Mouse (Mus musculus): Measurements from ENCODE around the gene Ficd. TPM values are rescaled to one million over a fixed set of nuclear protein-coding genes. Genes with fewer than 3 reads are reported as not detected.
"Not testable (repeated sequence)": the region's sequence is repeated elsewhere in the genome, so short reads cannot be mapped to it uniquely, and the experiment has no call there.

Gene Ficd
- polyA plus RNA-seq, 1 experiment from 2014 or later, result 7.0 TPM

- Histone ChIP-seq H3K4me1 (ENCODE audit: insufficient read depth, low read length) (peaks cover 24% of the 10 kb centered on the region), H3K36me3 (ENCODE audit: insufficient read depth, low read length) (peaks cover 29% of the 10 kb centered on the region), H3K27ac (ENCODE audit: low read length) (peak overlapping the region; percentile 97), H3K4me3 (ENCODE audit: low read length) (peak overlapping the region; percentile 99), H3K9me3 (ENCODE audit: low read length) (no peaks in the 10 kb centered on the region), H3K9ac (replicated peaks; ENCODE audit: low read length) (peak overlapping the region; percentile 96), H3K4me2 (replicated peaks; ENCODE audit: low read depth, low read length) (peak overlapping the region; percentile 86), H3K27me3 (ENCODE audit: insufficient read depth, low read length) (no peaks in the 10 kb centered on the region)
- peak; percentile 80 for ATAC-seq (ENCODE audit: low FRiP score, low TSS enrichment)
- under 1% methylated on average over 71 of the region's 97 CpGs for WGBS
These were observed 35.9 kb downstream of the Ficd start for GRCm38 (mm10) chr5:113771213-113772162.

GRCm38 (mm10) chr5:113772450-113772895, 36.9 kb downstream of the Ficd start, which contains the start of the genes Sart3 and Iscu:
TSS of gene Sart3 (minus strand) at chr5:113772510.
TSS of gene Iscu (plus strand) at chr5:113772748.
- Histone ChIP-seq H3K4me3 (ENCODE audit: low read length) (peak within 1 kb of the TSS; percentile 99), H3K27ac (ENCODE audit: low read length) (peak within 1 kb of the TSS; percentile 97), H3K36me3 (ENCODE audit: insufficient read depth, low read length) (peaks cover 32% of the 10 kb centered on the region), H3K9ac (replicated peaks; ENCODE audit: low read length) (peak within 1 kb of the TSS; percentile 96), H3K4me1 (ENCODE audit: insufficient read depth, low read length) (peaks cover 24% of the 10 kb centered on the region), H3K27me3 (ENCODE audit: insufficient read depth, low read length) (no peaks in the 10 kb centered on the region), H3K9me3 (ENCODE audit: low read length) (no peaks in the 10 kb centered on the region), H3K4me2 (replicated peaks; ENCODE audit: low read depth, low read length) (peak within 1 kb of the TSS; percentile 86)
- peak; percentile 89 for ATAC-seq (ENCODE audit: low FRiP score, low TSS enrichment)
- under 1% methylated on average over 45 of the region's 49 CpGs for WGBS

- Histone ChIP-seq H3K27me3 (ENCODE audit: insufficient read depth, low read length) (no peaks in the 10 kb centered on the region), H3K27ac (ENCODE audit: low read length) (no peak overlapping the region; the same call in 1 of the 2 replicates)
- WGBS, result under 1% methylated on average over 37 of the region's 38 CpGs
These were observed 37.4 kb downstream of the Ficd start for GRCm38 (mm10) chr5:113772905-113773519.

GRCm38 (mm10) chr5:113773664-113774063, 38.1 kb downstream of the Ficd start:
- H3K4me1 ChIP-seq (ENCODE audit: insufficient read depth, low read length), result peaks cover 24% of the 10 kb centered on the region
- H3K36me3 ChIP-seq (ENCODE audit: insufficient read depth, low read length), result peaks cover 27% of the 10 kb centered on the region
- peak overlapping the region; percentile 86 for H3K4me2 ChIP-seq (replicated peaks; ENCODE audit: low read depth, low read length)
- no peaks in the 10 kb centered on the region for H3K27me3 ChIP-seq (ENCODE audit: insufficient read depth, low read length)
- no peak overlapping the region for H3K27ac ChIP-seq (ENCODE audit: low read length)
- H3K9ac ChIP-seq (replicated peaks; ENCODE audit: low read length), result peak overlapping the region; percentile 72; the same call in 1 of the 2 replicates
- no peak for ATAC-seq (ENCODE audit: low FRiP score, low TSS enrichment)
- H3K4me3 ChIP-seq (ENCODE audit: low read length), result peak overlapping the region; percentile 99
- H3K9me3 ChIP-seq (ENCODE audit: low read length), result no peaks in the 10 kb centered on the region
- WGBS, result 2% methylated on average over 7 of the region's 7 CpGs

More at GRCm38 (mm10) chr5:113772905-113773519, 37.4 kb downstream of the Ficd start:
- H3K4me2 ChIP-seq (replicated peaks; ENCODE audit: low read depth, low read length), result peak overlapping the region; percentile 86
- ATAC-seq (ENCODE audit: low FRiP score, low TSS enrichment), result peak; percentile 40
- peak overlapping the region; percentile 72 for H3K9ac ChIP-seq (replicated peaks; ENCODE audit: low read length)
- peaks cover 27% of the 10 kb centered on the region for H3K36me3 ChIP-seq (ENCODE audit: insufficient read depth, low read length)
- H3K4me1 ChIP-seq (ENCODE audit: insufficient read depth, low read length), result peaks cover 24% of the 10 kb centered on the region
- H3K4me3 ChIP-seq (ENCODE audit: low read length), result peak overlapping the region; percentile 99
- no peaks in the 10 kb centered on the region for H3K9me3 ChIP-seq (ENCODE audit: low read length)

GRCm38 (mm10) chr5:113775585-113775984, 40.0 kb downstream of the Ficd start:
- 93% methylated on average over 10 of the region's 10 CpGs for WGBS
- no peak overlapping the region for H3K4me2 ChIP-seq (replicated peaks; ENCODE audit: low read depth, low read length)

GRCm38 (mm10) chr5:113776128-113776895, 40.7 kb downstream of the Ficd start:
- peaks cover 27% of the 10 kb centered on the region for H3K36me3 ChIP-seq (ENCODE audit: insufficient read depth, low read length)
- 90% methylated on average over 15 of the region's 15 CpGs for WGBS
- H3K9ac ChIP-seq (replicated peaks; ENCODE audit: low read length), result no peak overlapping the region
- ATAC-seq (ENCODE audit: low FRiP score, low TSS enrichment), result no peak
- H3K27ac ChIP-seq (ENCODE audit: low read length), result no peak overlapping the region
- H3K9me3 ChIP-seq (ENCODE audit: low read length), result no peaks in the 10 kb centered on the region
- H3K4me3 ChIP-seq (ENCODE audit: low read length), result no peak overlapping the region
- no peak overlapping the region for H3K4me2 ChIP-seq (replicated peaks; ENCODE audit: low read depth, low read length)
- H3K4me1 ChIP-seq (ENCODE audit: insufficient read depth, low read length), result peaks cover 10% of the 10 kb centered on the region; the same call in 1 of the 2 replicates
- H3K27me3 ChIP-seq (ENCODE audit: insufficient read depth, low read length), result no peaks in the 10 kb centered on the region

More at GRCm38 (mm10) chr5:113775585-113775984, 40.0 kb downstream of the Ficd start:
- H3K4me3 ChIP-seq (ENCODE audit: low read length), result no peak overlapping the region
- no peak overlapping the region for H3K9ac ChIP-seq (replicated peaks; ENCODE audit: low read length)
- ATAC-seq (ENCODE audit: low FRiP score, low TSS enrichment), result no peak
- peaks cover 11% of the 10 kb centered on the region for H3K4me1 ChIP-seq (ENCODE audit: insufficient read depth, low read length)
- H3K27ac ChIP-seq (ENCODE audit: low read length), result no peak overlapping the region
- H3K36me3 ChIP-seq (ENCODE audit: insufficient read depth, low read length), result peaks cover 27% of the 10 kb centered on the region
- H3K27me3 ChIP-seq (ENCODE audit: insufficient read depth, low read length), result no peaks in the 10 kb centered on the region
- no peaks in the 10 kb centered on the region for H3K9me3 ChIP-seq (ENCODE audit: low read length)

- Histone ChIP-seq H3K27me3 (ENCODE audit: insufficient read depth, low read length) (no peaks in the 10 kb centered on the region), H3K4me2 (replicated peaks; ENCODE audit: low read depth, low read length) (no peak overlapping the region), H3K9me3 (ENCODE audit: low read length) (no peaks in the 10 kb centered on the region), H3K9ac (replicated peaks; ENCODE audit: low read length) (no peak overlapping the region), H3K4me1 (ENCODE audit: insufficient read depth, low read length) (peaks cover 10% of the 10 kb centered on the region; the same call in 1 of the 2 replicates), H3K36me3 (ENCODE audit: insufficient read depth, low read length) (peaks cover 27% of the 10 kb centered on the region), H3K4me3 (ENCODE audit: low read length) (no peak overlapping the region), H3K27ac (ENCODE audit: low read length) (no peak overlapping the region)
- WGBS, result 89% methylated on average over 8 of the region's 8 CpGs
- no peak for ATAC-seq (ENCODE audit: low FRiP score, low TSS enrichment)
These were observed 41.3 kb downstream of the Ficd start for GRCm38 (mm10) chr5:113776896-113777226.

- not testable (repeated sequence) for H3K4me2 ChIP-seq (replicated peaks; ENCODE audit: low read depth, low read length); H3K4me3 ChIP-seq (ENCODE audit: low read length); H3K27me3 ChIP-seq (ENCODE audit: insufficient read depth, low read length); ATAC-seq (ENCODE audit: low FRiP score, low TSS enrichment); H3K9ac ChIP-seq (replicated peaks; ENCODE audit: low read length); H3K27ac ChIP-seq (ENCODE audit: low read length); H3K9me3 ChIP-seq (ENCODE audit: low read length)
- H3K36me3 ChIP-seq (ENCODE audit: insufficient read depth, low read length), result peaks cover 27% of the 10 kb centered on the region
- WGBS, result 86% methylated on average over 7 of the region's 8 CpGs
- H3K4me1 ChIP-seq (ENCODE audit: insufficient read depth, low read length), result peaks cover 13% of the 10 kb centered on the region; the same call in 1 of the 2 replicates
These were observed 42.1 kb downstream of the Ficd start for GRCm38 (mm10) chr5:113777728-113778127.

- H3K27ac ChIP-seq (ENCODE audit: low read length), result no peak overlapping the region
- peaks cover 10% of the 10 kb centered on the region; the same call in 1 of the 2 replicates for H3K4me1 ChIP-seq (ENCODE audit: insufficient read depth, low read length)
- no peak overlapping the region for H3K9ac ChIP-seq (replicated peaks; ENCODE audit: low read length)
- ATAC-seq (ENCODE audit: low FRiP score, low TSS enrichment), result no peak
- 77% methylated on average over 5 of the region's 5 CpGs for WGBS
- H3K4me2 ChIP-seq (replicated peaks; ENCODE audit: low read depth, low read length), result no peak overlapping the region
- H3K27me3 ChIP-seq (ENCODE audit: insufficient read depth, low read length), result peaks cover 2% of the 10 kb centered on the region; the same call in 1 of the 2 replicates
- peaks cover 27% of the 10 kb centered on the region for H3K36me3 ChIP-seq (ENCODE audit: insufficient read depth, low read length)
- no peak overlapping the region for H3K4me3 ChIP-seq (ENCODE audit: low read length)
- no peaks in the 10 kb centered on the region for H3K9me3 ChIP-seq (ENCODE audit: low read length)
These were observed 44.0 kb downstream of the Ficd start for GRCm38 (mm10) chr5:113779569-113779968.

All from kidney, embryonic 16.5 days (tissue).